Mouse (Mus musculus): ENCODE measurements at regions not wholly inside any gene's neighbourhood (a gene's known extent, or its start where the extent isn't known, plus 50 kb on each side); places are given as distances from the start of the nearest gene placed in this dataset.

GRCm38 (mm10) chr17:66224241-66224640 lies 100.9 kb downstream of the Ddx11 start:
- no peak for TF ChIP-seq CTCF (IDR thresholded peaks at IDR 0.05; ENCODE audit: insufficient read depth, low read length)
- no peak for TF ChIP-seq POLR2A (IDR thresholded peaks at IDR 0.05; ENCODE audit: borderline replicate concordance, extremely low read depth, low read depth, low read length)
